Mouse (Mus musculus): Measurements from ENCODE around the gene Kcnh4.
A peak's percentile ranks its signal among the peaks of the same experiment; 100 is the strongest.

The Kcnh4 gene

DNA sequence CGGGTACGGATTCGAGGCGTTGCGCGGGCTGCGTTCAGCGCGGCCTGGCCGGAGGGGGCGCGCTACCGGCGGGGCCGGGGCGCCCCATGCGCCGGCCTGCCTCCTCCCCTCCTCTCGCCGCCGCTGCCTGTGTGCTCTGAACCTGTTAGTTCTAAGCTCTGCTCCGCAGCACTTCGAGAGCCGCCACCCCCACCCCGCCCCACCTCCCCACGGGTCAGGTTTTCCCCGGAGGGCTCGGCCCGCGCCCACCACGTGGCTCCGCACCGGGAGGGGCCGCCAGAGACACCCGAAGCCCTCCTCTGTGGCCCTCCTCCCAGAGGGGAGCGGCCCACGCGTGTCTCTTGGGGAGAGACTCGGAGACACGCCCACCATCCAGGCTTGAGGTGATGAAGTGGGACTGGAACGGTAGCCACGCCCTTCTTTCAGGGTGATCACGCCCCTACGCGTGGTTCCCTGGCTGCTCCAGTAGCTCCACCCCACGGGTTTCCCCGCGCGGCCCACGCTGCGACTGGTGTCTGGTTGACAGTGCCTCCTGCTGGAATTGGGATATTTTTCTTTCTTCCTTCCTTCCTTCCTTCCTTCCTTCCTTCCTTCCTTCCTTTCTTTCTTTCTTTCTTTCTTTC lies at the start of gene Kcnh4:
Kcnh4 (minus strand) TSS at position 332 of the 623 bp plus-strand sequence.
- peak; percentile 56 for DNase-seq (ENCODE audit: low spot score)

DNA sequence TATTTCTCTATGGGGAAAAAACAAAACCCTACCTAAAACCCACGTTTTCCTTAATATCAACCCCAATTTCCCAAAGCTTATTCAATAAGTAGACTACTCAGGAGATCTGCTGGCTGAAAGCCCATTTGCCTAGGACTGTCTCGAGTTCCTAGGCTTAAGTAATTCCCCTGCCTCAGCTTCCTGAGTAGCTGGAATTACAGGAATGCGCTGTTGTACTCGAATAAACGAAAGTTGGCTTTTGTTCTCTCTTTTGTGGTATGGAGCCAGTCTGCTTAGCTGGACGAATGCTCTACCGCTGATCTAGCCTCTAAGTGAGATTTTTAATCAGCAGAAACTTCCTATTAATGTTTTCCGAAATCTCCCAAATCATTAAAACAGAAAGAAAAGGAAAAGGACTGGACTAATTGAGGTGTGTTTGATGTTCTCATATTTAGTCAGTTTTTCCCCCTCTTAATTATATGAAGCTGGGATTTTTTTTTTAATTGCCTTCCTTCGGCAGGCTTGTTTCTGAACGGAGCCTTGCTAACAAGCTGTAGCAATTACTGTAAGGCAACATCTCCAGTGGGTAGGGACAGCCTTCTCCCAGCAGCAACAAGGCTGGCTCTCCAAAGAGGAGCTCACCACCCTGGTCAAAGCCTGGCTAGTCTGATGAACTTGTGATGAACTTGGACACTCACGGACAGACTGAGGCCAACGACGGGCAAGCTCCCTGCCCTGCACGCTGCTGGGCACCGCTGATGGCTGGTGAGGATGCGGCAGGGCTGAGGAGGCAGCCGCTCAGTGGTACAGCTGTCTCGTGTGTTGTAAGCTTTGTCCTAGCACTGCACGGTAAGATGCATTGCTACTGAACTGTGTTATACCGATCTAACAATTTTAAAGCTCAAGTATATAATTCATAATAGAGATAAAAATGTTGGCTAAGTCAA lies 46.9 kb upstream of the Kcnh4 start:
- DNase-seq (ENCODE audit: low spot score), result no peak

DNA sequence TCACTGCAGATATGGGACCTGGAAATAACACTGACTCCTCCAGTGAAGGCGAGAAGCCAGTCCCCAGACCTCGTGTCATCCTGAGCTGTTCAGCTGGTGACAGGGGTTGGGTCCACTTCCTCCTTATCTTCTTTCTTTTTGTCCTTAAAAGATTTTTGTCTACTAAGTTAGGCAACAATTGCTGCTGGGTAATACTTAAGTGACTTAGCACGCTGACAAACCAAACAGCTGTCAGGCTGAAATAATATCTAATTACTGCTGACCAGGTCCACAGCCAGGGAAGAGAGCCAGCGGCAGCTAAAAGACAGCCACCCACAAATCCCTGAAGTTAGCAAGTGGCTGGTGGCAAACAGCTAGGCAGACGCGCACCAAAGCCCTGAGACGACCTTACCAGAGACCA lies 45.8 kb upstream of the Kcnh4 start:
- no peak for DNase-seq (ENCODE audit: low spot score)

DNA sequence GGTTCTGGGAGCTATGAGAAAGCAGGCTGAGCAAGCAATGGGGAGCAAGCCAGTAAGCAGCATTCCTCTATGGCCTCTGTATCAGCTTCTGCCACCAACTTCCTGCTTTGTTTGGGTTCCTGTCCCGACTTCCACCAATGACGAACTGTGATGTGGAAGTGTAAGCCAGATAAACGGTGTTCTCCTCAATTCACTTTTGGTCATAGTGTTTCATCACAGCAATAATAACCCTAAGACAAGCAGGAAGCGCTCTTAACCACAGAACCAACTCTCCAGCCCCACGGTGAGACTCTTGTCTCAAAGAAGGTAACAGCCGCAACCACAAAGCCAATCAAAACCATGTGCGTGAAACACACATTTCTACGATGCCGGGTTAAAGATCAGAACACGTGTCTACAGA lies 44.7 kb upstream of the Kcnh4 start:
- no peak for DNase-seq (ENCODE audit: low spot score)

DNA sequence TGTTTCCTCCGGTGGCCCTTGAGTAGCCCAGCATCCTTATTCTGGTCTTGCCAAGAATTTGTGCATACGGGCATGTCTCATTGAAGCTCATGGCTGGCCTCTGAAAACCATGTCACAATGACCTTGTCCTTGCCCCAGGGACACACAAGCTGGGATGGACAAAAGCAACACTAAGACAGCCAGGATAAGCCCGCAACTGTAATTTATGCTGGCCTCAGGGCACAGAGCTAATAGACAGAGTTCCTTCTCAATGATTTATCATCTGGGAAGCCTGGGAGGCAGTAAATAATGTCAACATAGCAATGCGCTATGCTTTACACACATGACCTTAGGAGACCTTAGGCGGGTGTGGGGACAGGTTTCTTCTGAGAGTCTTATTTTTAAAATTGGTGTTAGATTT lies 39.7 kb upstream of the Kcnh4 start:
- DNase-seq (ENCODE audit: low spot score), result no peak

DNA sequence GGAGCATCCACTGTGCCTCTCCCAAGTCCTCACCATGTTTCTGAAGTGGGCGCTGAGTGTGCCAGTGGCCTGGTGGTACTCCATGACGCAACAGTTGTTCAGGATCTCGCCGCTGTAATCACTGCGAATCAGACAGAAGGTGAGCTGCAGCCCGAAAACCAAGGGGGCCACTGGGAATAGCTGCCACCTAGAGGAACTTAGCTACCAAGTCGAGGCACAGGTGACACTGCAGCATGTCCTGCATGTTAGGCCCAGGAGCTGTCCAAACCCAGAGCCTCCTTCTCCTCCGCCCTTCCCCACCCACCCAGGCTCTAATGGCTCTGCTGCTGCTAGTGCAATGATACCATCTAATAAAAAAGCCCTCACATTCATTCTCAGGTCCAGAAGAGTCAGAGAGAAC lies 36.8 kb upstream of the Kcnh4 start:
- no peak for DNase-seq (ENCODE audit: low spot score)

DNA sequence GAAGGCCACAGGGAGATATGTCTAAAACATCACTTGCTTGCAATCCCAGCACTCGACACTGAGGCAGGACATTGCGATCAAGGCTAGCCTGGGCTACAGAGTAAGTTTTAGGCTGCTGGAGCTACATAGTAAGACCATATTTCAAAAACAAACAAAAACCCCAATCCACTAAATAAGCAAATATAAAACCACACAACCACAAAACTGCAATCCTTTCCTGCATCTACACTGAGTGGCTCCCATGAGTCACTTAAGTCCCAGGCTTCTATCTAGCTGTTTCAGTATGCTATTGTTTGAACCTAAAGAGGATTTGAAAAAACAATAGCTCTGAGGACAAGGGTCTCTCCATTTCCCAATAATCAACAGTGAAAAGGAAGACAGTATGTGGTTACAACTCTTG lies 35.6 kb upstream of the Kcnh4 start:
- DNase-seq (ENCODE audit: low spot score), result no peak

DNA sequence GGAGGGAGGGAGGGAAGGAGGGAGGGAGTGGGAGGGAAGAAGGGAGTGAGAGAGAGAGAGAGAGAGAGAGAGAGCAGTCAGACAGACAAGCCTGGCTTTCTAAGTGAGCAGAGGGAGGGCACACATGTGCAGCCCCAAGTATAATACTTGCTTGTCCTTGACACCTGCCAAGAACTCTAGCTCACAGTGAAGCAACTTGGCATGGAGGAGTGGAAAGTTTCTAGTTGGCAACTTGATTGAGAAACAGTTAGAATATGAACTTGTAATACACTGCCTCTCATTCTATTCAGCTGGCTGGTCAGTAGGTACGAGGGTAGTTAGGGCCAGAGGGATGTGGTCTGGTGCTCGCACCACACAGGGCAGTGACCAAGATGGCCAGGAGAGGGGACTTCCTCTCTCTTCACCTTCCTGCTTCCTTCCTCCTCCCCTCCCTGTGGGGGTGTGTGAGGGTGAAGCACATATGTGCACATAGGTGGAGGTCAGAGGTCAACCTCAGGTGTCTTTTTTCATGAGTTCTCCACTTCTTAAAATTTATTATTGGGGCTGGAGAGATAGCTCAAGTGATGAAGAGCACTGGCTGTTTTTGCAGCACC lies 31.8 kb upstream of the Kcnh4 start:
- peak; percentile 76 for DNase-seq (ENCODE audit: low spot score)

DNA sequence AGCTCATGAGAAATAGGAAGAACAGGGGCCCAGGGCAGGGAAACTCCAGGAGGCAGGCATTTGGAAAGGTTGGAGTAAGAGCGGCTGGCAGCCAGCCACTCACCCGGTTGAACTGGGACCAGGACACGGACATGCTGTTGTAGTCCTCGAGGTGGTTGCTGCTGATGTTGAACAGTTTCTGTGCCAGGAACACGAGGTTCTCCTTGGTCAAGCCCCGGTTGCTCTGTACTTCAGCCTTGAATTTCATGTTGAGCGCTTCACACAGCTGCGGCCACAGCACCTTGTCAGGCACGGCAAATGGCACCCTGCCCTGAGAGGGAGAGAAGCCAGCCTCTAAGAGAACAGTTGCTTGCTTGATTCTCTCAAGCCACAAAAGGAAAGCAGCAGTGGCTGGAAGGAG lies 30.9 kb upstream of the Kcnh4 start:
- peak; percentile 84 for DNase-seq (ENCODE audit: low spot score)

DNA sequence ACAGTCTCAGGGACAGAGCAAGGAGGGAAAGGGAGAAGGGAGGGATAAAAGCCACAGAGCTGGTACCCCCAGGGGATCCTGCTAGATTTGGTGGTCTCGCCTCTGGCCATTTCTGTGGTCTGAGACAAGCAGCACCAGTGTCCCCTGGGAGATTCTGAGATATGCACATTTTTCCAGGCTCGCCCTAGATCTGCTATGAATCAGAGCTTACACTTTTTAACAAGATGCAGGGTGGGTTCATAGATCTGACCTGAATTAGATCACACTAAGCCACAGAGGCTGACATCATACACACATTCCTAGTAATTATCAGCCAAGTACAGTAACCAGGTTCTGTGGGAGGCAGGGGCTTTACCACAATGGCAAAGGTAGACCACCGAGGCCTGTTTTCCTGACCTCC lies 30.0 kb upstream of the Kcnh4 start:
- no peak for DNase-seq (ENCODE audit: low spot score)

DNA sequence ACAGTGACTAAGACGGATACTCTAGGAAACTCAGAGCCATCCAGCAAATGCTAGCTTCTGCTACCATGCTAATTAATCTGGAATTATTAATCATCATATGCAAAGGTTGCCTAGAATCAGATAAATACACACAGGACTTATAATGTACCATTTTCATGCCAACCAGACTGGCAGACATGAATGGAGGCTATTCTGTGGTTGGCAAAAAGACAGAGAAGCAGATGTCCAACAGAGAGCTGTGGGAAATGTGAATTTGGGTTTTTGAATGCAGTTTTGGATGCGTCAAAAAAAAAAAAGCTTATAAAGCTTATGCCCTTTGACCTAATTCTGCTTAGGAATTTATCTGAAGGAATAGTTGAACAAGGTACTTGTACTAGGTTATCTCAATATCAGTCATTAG lies 26.0 kb upstream of the Kcnh4 start:
- no peak for DNase-seq (ENCODE audit: low spot score)

DNA sequence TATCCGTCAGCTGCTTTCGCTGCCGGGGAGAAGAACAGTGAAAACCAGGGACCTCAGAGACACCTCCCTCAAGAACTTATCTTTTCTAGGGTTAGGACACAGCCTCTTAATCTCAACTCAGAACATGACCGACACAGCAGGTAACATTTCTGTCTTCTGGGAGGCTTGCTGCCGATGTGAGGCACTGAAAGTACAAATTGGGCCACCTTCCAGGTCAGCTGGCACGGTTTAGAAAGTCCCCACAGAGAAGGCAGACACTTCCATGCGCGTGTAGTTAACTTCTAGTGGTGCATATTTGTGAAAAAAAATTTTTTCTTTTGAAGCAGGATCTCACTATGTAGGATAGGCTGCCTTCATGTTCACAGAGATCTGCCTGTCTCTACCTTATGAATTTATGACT lies 24.5 kb upstream of the Kcnh4 start:
- DNase-seq (ENCODE audit: low spot score), result no peak

DNA sequence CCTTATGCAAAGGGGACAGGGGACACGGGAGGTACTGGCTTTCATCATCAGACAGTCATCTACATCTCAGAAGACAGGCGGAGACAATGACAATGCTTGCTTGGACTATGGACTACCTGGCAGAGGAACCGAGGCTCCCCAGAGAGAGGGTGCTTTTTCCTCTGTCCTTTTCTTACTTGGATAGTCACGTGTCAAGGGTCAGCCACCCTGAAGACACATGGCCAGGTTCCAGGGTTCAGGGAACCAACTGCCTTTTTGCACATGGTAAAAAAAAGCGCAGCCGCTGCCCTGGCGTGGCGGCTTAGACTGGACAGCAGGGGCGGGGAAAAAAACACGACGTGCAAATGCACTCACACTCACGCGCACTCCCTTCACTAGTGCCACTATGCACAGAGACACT lies 22.8 kb upstream of the Kcnh4 start:
- no peak for DNase-seq (ENCODE audit: low spot score)

DNA sequence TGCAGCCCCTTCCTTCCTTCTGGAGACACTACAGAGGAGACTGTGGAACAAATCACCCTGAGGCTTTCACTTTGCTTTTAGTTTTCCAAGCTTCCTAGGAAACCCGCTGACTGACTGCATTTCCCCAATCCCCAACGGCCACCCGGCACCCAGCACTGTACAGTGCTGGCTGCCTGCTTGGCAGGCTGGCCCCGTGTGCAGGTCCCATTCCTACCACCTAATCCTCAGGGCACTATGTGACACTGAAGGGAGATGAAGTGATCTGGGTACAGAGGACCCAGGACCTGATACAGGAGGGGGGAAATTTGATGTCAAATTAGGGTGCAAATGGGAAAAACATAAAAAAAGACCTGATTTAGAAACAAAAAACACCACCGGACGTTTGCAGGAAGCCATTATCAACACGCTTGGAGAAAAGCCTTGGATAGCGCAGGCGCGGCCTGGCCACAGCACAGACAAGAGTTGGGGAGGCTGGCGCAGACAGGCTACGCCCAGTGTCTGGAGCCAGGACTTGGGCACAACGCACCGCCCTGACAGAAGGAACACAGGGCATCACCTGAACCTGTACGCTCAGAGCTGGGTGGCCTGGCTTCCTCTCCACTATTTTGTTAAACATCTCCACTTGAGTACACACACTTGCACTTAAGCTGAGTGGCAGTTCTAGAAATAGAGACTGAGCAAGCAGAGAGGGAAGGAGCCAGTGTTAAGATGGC lies 22.2 kb upstream of the Kcnh4 start:
- DNase-seq (ENCODE audit: low spot score), result no peak

DNA sequence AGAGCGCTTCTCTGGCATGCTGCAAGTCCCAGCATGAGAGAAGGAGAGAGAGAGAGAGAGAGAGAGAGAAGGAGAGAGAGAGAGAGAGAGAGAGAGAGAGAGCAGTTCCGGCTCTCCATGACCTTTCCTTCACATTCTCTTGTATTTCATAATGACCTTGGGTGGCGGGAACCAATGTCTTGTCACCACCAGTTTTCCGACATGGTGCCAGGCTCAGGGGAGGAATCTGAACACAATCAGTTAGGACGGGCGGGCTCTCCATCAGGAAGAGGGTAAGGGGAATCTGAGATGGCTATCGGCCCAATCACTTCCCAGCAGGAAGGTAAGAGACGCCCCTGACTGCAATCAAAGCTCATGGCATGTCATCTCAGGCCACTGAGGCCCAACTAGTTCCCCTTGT lies 20.5 kb upstream of the Kcnh4 start:
- DNase-seq (ENCODE audit: low spot score), result no peak

DNA sequence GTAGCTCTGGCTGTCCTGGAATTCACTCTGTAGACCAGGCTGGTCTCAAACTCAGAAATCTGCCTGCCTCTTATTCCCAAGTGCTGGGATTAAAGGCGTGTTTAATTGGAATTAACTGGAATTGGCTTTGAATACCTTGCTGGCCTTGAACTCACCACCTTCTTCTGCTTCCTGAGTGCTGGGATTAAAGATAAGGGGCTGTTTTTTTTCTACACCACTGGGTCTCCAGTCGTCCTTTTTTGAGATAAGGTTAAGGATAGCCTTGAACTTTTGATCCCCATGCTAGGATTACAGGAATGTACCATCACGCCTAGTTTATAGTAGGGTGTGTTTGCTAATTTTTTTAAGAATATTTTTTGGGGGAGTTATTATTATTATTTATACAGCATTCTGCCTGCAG lies 18.3 kb upstream of the Kcnh4 start:
- DNase-seq (ENCODE audit: low spot score), result no peak

DNA sequence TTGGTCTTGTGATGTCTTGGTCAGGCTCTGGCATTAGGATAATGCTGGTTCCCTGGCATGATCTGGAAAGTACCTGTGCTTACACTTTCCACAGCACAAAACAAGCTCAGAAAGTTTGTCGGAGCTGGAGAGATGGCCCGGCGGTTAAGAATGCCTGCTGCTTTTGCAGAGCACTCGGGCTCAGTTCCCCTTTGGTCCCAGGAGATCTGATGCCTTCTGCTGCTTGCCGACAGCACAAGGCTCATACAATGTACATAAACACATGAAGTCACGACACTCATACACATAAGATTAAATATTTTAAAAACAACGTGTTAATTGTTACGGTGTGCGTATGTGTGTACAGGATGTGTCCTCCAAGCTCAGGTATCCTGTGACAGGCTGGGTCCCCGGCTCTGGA lies 16.2 kb upstream of the Kcnh4 start:
- DNase-seq (ENCODE audit: low spot score), result no peak

DNA sequence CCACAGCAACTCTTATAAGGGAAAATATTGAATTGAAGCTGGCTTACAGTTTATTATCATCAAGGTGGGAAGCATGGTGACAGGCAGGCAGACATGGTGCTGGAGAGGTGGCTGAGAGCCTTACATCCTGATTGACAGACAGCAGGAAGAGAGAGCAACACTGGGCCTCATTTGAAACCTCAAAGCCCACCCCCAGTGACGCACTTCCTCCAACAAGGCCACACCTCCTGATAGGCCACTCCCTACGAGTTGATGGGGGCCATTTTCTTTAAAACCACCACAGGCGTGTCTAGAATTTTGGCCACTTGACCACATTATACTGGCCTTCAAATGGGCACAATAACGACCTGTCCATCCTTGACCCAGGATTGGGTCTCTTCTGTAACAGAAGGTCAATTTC lies 14.5 kb upstream of the Kcnh4 start:
- DNase-seq (ENCODE audit: low spot score), result no peak

DNA sequence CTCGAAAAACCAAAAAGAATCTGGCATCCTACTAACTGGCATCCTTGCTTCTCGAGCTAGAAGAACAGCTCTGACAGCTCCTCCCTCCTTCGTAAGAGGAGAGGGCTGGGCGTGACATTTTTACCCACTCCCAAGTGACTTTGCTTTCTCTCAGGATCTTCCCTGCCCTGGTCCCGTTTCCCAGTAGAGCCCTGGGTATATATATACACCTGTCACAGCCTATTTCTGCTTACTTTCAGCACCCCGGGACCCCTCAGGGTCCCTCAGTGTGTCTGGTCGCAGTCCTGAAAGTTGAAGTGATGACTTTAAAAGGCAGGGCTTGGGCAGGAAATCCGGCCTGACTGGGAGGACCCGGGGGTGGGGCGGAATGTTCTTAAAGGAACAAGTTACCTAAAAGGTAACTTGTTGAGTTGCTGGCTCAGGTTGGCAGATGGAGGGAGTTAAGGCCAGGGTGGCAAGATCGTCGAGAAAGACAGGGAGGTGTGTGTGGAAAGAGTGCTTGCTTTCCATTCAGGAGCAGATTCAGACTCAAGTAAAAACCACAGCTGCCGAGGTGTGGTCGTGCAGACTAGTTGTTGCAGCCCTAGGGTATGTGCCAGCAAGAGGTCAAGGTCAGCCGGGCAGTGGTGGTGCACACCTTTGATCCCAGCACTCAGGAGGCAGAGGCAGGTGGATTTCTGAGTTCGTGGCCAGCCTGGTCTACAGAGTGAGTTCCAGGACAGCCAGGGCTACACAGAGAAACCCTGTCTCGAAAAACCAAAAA lies 11.1 kb upstream of the Kcnh4 start, which contains the start of gene Ghdc:
Ghdc (minus strand) TSS at position 312 of the 763 bp plus-strand sequence.
- peak; percentile 66 for DNase-seq (ENCODE audit: low spot score)

DNA sequence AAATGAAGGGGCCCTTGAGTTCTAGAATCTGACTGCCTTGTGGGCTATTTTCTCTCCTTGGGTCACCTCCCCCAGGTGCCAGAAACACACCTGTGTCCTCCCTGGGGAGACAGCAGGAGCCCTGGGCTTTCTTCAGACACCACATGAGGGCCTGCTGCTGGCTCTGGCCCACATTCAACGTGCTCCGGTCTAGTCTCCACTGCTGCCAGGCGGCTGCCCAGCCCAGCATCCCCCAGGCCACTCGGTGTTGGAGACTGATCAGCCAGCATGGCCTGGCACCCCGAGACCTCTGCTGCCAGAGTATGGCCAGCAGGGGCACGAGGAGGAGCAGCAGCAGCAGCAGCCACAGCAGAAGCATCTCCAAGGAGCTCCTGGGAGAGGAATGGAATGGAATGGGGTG lies 10.2 kb upstream of the Kcnh4 start:
- no peak for DNase-seq (ENCODE audit: low spot score)

DNA sequence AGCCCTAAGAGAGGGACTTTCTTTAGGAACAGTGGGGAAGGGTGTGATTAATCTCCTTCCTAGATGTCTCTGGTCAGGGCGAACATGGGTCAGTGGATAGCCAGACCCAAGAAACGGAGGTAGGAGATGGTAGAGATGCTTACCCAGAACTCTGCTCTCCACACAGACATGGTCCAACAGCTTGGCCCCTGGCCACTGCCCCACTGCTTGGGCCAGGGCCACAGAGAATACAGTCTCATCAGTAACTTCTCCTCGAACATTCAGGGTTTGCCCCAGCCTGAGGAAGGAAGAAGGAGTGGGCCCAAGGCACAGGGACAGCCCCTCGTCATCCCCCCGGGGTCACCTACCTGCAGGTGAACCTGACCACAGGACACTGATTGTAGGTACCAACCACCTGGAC lies 8.1 kb upstream of the Kcnh4 start:
- no peak for DNase-seq (ENCODE audit: low spot score)

DNA sequence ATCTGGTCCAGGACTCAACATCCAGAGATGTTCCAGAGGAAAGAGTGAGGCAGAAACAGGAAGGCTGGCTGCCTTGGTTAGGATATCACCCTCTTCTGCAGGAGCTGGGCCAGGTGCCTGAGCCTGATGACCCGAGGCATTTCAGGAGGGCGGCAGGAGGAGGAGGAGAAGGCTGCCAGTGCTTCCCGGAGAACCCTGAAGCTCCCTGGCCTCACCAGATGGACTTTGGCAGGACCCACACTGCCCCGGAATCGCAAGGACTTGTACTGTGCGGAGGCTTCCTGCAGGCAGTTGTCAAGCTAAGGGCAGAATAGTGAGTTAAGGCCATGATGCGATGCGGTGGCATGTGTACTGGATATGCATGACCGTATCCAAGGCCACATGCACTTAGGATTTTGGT lies 7.0 kb upstream of the Kcnh4 start:
- DNase-seq (ENCODE audit: low spot score), result no peak

Data from testis, postnatal 14 days (tissue).